Mouse (Mus musculus) right cerebral cortex, postnatal 25 days (tissue): ENCODE data around the gene Pan3.

Experiments
- DNase-seq: peaks from one replicate; pipeline ENCODE4 v3.0.0; 2022

Pan3 gene

DNA sequence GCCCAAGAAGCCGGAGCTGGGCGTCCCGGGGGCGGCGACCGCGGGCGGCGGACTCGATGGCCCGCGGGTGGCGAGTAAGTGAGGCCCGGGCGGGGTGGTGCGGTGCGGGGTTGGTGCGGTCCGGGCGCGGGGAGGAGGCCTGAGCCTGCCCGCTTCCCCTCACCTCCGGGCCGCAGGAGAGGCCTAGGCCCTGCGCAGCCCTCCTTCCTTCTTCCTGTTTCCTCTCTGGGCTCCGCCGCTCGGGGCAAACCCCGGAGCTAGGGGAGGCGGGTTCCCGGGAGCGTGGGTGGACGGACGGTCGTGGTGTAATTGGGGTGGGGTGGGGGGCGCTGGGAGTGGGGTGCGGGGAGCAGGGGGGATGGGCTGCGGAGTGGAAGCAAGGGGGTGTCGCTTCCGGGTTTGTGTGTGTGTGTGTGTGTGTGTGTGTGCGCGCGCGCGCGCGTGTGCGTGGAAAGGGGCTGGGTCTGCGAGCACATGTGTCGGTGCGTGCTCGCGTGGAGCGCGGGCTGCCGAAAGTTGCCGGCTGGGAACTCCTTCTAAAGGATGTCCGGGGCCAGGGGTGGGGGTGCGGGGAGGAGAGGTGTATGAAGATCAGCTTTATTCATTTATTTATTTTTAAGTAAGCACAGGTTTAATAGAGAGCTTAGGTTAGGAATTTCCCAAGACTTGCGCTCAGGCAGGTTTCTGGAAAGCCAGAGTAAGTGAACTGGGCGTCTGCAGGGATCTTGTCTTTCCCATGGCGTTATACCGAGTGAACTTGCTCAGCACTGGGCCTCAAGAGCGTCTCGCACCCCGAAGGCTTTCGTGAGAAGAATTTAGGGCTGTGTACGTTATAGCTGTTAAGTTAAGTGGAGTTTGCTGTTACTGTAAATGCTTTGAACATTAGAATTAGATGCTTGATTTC lies 1.2 kb downstream of the Pan3 start:
- DNase-seq, result peak; percentile 67

DNA sequence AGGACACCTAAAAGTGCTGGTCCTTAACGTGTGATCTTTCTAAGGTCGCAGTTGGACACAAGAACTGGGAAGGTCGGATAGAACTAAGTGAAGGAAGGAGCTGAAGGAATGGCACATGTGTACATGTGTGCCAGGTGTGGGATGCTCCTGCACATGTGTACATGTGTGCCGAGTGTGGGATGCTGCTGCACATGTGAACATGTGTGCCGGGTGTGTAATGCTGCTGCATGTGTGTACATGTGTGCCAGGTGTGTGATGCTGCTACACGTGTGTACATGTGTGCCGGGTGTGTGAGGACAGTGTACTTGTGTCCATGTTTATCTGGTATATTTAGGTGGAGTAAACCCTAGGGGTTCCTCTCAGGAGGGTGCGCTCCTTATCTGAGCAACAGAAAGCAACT lies 3.0 kb downstream of the Pan3 start:
- no peak for DNase-seq

DNA sequence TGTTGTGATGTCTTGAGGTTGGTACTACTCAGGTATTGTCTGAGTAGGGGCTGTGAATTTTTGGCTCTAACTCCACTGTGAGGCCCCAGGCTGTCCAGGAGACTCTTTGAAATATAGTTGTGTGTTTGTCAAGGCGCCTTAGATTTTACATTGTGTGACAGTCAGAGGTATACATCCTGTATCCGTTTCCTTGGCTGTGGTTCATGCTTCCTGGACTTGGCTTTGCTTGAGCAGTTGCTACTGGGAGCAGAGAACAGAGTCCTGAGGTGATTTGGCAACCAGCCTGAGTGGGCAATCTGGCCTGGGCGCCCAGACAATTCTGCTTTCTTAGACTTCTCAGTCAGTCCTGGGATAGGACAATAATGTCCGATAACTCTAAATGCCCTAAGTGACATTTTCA lies 5.3 kb downstream of the Pan3 start:
- no peak for DNase-seq

GRCm38 (mm10) chr5:147435751-147436150 lies 5.8 kb downstream of the Pan3 start:
- no peak for DNase-seq

GRCm38 (mm10) chr5:147436491-147436890 lies 6.5 kb downstream of the Pan3 start:
- DNase-seq, result no peak

- no peak for DNase-seq
Measured at GRCm38 (mm10) chr5:147440996-147441507, 11.1 kb downstream of the Pan3 start.

GRCm38 (mm10) chr5:147441979-147442378 lies 12.0 kb downstream of the Pan3 start:
- DNase-seq, result no peak

DNA sequence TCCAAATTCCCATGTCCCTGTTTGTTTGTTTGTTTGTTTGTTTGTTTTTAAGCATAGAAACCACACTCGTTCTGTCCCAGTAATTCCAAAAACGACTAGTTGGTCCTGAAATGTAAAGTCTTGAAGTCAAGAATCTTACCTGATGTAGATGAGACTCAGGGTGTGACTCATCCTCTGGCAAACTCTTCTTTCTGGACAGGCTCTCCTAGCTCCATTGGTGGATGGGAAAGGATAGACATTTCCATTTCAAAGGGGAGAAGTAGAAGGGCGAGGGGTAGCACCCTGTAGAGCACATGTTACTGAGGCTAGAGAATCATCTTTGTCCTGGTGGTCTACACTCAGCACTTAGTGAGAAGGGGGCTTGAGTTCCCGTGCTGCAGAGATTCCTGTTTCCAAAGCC lies 12.8 kb downstream of the Pan3 start:
- DNase-seq, result no peak

GRCm38 (mm10) chr5:147444298-147444697 lies 14.3 kb downstream of the Pan3 start:
- DNase-seq, result no peak

DNA sequence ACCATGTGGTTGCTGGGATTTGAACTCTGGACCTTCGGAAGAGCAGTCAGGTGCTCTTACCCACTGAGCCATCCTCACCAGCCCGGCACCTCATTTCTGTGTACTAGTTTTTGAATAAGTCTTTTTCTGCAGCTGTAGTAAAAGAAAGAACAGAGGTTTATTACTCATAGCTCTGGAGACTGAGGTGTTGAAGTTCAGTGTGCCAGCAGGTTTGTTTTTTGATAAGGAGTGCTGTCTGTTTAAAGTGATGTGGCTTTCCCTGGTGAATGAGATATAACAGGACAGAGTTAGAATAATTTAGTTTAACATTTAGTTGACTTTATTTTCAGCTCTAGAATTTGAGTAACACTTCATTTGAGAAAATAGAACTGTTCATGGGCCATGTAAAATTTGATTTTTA lies 14.8 kb downstream of the Pan3 start:
- no peak for DNase-seq

DNA sequence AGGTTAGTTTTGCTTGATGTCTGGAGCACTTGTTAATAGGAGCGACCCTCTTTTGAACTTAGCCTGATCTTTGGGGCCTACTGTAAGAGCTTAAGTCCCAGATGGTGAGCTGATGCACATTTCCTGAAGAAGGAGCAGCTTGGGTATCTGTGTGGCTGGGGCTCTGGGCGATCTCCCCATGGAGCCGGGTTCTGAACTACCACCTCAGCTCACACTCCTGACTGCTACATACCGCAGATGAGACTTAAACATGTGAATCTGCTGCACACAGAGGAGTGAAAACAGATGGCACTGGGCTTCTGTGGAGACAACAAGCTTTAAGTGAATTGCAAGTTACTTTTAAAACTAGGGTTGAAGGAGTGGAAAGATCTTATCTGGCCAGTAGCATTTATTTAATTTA lies 15.3 kb downstream of the Pan3 start:
- no peak for DNase-seq

DNA sequence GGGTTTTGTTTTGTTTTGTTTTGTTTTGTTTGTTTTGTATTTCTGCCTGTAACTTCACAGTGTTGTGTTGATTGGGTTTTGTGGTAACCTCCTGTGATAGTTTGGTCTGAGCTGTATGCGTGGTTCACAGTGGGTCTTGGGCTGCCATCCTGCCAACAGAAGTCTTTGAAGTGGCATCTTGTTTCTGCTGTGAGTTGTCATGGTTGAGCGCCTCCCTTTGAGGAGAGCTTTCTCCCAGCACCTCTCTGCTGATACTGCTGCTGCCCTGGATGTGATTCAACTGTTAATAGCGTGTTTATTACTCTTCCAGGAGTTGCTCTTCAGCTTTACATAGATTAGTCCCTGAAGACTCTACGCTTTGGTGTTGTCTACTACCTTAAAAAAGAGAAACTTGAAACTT lies 18.6 kb downstream of the Pan3 start:
- DNase-seq, result no peak

- DNase-seq, result no peak
Measured at GRCm38 (mm10) chr5:147448933-147449332, 19.0 kb downstream of the Pan3 start.

- DNase-seq, result no peak
Measured at GRCm38 (mm10) chr5:147456491-147456890, 26.5 kb downstream of the Pan3 start.

- DNase-seq, result no peak
Measured at GRCm38 (mm10) chr5:147459821-147460567, 30.0 kb downstream of the Pan3 start.

GRCm38 (mm10) chr5:147463251-147463650 lies 33.3 kb downstream of the Pan3 start:
- DNase-seq, result no peak

- no peak for DNase-seq
Measured at GRCm38 (mm10) chr5:147466361-147466760, 36.4 kb downstream of the Pan3 start.

DNA sequence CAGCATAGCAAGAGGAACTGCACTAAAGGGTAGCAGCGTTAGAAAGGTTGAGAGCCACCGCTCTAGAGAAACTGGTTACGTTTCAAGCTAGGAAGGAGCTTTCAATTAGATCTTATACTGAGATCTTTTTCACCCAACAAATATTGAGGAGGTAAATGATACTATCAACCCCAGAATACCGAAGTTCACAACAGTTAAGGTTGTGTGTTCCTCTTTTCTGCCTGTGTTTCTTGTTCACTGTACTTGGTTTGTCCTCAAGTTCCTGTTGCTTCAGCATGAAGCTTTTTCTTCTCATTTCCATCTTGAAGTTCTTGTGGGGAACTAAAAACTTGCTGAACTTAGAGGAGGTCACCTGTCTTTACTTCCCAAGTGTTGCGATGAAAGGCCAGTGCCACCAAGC lies 41.2 kb downstream of the Pan3 start:
- no peak for DNase-seq

DNA sequence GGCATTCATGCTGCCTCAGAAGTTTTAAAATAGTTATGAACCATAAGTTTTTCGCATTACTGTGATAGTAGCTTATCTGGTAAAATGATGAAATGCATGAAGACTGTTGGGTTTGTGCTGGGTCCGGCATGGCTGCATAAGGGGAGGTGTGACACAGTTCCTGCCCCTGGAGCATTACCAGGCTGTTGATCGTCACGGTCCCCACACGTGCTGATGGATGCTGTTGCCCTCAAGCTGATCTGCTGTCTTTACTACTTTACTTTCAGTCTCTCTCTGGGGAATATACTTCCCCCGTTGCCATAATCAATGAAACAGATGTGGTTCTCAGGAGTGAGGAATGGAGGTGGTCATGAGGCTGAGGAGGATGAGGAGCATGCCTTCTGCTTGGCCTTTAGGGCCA lies 43.1 kb downstream of the Pan3 start:
- DNase-seq, result no peak

GRCm38 (mm10) chr5:147473856-147474255 lies 43.9 kb downstream of the Pan3 start:
- no peak for DNase-seq

DNA sequence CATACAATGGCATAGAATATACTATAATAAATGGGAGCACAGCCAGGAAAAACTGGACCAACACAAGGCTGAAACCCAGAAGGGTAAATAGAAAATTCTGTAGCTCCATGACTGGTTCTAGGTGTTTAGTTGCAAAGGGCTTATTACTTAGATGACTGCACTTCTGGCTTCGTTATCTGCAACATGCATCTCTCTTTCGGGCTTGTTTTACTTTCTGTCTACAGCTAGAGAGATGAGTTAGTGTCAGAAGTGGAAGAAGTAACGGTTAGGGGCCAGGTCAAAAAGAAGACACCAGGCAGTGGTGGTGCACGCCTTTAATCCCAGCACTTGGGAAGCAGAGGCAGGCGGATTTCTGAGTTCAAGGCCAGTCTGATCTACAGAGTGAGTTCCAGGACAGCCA lies 46.1 kb downstream of the Pan3 start:
- DNase-seq, result no peak

GRCm38 (mm10) chr5:147477106-147477505 lies 47.1 kb downstream of the Pan3 start:
- DNase-seq, result no peak

DNA sequence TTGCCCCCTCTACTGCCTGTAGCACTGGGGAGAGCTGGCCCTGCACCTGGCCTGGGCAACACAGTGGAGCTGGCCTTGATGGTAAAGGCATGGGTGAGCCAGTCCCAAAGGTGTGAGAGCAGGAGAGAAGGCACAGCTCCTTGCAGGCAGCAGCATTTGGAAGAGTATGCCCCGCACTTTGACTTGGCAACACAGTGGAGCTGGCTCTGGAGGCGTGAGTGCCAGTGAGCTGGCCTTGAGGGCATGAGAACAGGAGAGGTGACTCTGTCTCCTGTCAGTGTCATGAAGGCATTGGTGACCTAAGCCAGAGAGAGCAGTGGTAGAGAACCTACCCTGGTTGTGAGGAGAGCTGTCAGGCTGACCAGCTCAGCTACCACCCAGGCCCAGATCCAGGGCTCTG lies 49.4 kb downstream of the Pan3 start:
- DNase-seq, result no peak

DNA sequence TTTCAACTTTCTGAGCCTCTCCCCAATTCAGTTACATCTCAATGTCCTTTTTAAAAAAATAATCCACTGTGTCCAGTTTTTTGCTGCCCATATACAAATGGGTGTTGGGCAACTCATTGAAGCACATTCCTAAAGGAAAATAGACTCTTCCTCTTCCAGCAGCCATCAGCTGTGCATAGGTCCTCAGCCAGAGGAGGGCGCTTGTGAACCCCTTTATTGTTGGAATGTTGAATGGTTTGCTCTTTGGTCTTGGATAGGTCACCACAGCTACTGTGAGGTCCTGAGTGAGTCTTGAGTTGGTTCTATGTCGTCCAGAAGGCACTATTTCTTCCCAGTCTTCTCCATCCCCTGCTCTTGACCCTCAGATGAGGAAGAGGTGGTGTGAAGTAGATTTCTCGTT lies 54.2 kb downstream of the Pan3 start:
- no peak for DNase-seq
